Mouse (Mus musculus) left cerebral cortex, postnatal 14 days (tissue): ENCODE measurements around the gene Nqo1. TPM values are rescaled to one million over a fixed set of nuclear protein-coding genes. Genes with fewer than 3 reads are reported as not detected.

Experiments used
- DNase-seq, 2 experiments: peaks; one replicate each; pipeline ENCODE4 v3.0.0; 2021 to 2022; ENCODE audit warnings: low spot score in 2 of 2, mixed read lengths in 1 of 2
- intact Hi-C: fragments of 180-260 bp; cut with DNase I; formaldehyde crosslinking; loops from one replicate; pipeline ENCODE4 v1.15.1; 2025
- total RNA-seq, 2 experiments: library from RNA; stranded (reverse); gene quantifications; 2 replicates each; pipeline ENCODE4 v1.2.3; 2021

The Nqo1 gene
- total RNA-seq, 2 experiments from 2014 or later, result 3.2 to 4.1 TPM

GRCm38 (mm10) chr8:107370311-107370710, 32.7 kb downstream of the Nqo1 start:
- intact Hi-C loops, result no loop called here
- no peak for DNase-seq

Other genes with a start within 250 kb of the Nqo1 start
- 10 to 100 TPM; 35.6 to 45.5 TPM for gene Nfat5, start 109.7 kb downstream of the Nqo1 start, total RNA-seq
- 10 to 100 TPM; 33.3 to 34.6 TPM for gene Nob1, start 21.8 kb upstream of the Nqo1 start, total RNA-seq
- gene Wwp2, start 33.2 kb upstream of the Nqo1 start, total RNA-seq, result 10 to 100 TPM; 31.7 to 36.2 TPM
- 100 to 1,000 TPM; 106 TPM for gene Psmd7, start 185.3 kb upstream of the Nqo1 start, total RNA-seq